Mouse (Mus musculus) heart, embryonic 10.5 days (tissue): ENCODE data around the gene Rimbp3. TPM values are rescaled to one million over a fixed set of nuclear protein-coding genes. Genes with fewer than 3 reads are reported as not detected.
"Not testable (repeated sequence)": the region's sequence is repeated elsewhere in the genome, so short reads cannot be mapped to it uniquely, and the experiment has no call there.

Source experiments
- DNase-seq: peaks from one replicate; pipeline ENCODE4 v3.0.0-alpha.2; 2017; ENCODE audit warnings: low spot score
- H3K27ac ChIP-seq: fragments of 300-500 bp; sonication (generic); 2 replicates; pipeline ENCODE4 v1.5.1; 2016; ENCODE audit warnings: mild to moderate bottlenecking
- H3K27me3 ChIP-seq: fragments of 300-500 bp; sonication (generic); 2 replicates; pipeline ENCODE4 v1.6.1; 2016; ENCODE audit warnings: mild to moderate bottlenecking; ENCODE audit not compliant: poor library complexity, insufficient read depth, severe bottlenecking
- H3K36me3 ChIP-seq: fragments of 300-500 bp; sonication (generic); 2 replicates; pipeline ENCODE4 v1.6.1; 2016; ENCODE audit warnings: mild to moderate bottlenecking, moderate library complexity
- H3K4me1 ChIP-seq: fragments of 300-500 bp; sonication (generic); 2 replicates; pipeline ENCODE4 v1.6.1; 2016; ENCODE audit warnings: mild to moderate bottlenecking
- H3K4me3 ChIP-seq: fragments of 300-500 bp; sonication (generic); 2 replicates; pipeline ENCODE4 v1.5.1; 2016; ENCODE audit warnings: mild to moderate bottlenecking, moderate library complexity
- H3K9me3 ChIP-seq: fragments of 300-500 bp; sonication (generic); 2 replicates; pipeline ENCODE4 v1.6.1; 2016; ENCODE audit warnings: mild to moderate bottlenecking, moderate library complexity
- WGBS: fragments of 180-500 bp; shearing (Covaris S2); methylation state at CpG from one replicate; pipeline ENCODE4 v1.1.7; 2016; 5-methylcytosine and 5-hydroxymethylcytosine counted together
- polyA plus RNA-seq: library from polyadenylated mRNA; unstranded; fragments of >200 nt; fragmentation: Nextera tagmentation; extraction: Ambion mirVana; gene quantifications from 2 replicates; pipeline ENCODE4 v1.2.1, GENCODE M21; 2016

Rimbp3 gene
- 0.28 and 0.49 TPM in 2 replicates for polyA plus RNA-seq

DNA sequence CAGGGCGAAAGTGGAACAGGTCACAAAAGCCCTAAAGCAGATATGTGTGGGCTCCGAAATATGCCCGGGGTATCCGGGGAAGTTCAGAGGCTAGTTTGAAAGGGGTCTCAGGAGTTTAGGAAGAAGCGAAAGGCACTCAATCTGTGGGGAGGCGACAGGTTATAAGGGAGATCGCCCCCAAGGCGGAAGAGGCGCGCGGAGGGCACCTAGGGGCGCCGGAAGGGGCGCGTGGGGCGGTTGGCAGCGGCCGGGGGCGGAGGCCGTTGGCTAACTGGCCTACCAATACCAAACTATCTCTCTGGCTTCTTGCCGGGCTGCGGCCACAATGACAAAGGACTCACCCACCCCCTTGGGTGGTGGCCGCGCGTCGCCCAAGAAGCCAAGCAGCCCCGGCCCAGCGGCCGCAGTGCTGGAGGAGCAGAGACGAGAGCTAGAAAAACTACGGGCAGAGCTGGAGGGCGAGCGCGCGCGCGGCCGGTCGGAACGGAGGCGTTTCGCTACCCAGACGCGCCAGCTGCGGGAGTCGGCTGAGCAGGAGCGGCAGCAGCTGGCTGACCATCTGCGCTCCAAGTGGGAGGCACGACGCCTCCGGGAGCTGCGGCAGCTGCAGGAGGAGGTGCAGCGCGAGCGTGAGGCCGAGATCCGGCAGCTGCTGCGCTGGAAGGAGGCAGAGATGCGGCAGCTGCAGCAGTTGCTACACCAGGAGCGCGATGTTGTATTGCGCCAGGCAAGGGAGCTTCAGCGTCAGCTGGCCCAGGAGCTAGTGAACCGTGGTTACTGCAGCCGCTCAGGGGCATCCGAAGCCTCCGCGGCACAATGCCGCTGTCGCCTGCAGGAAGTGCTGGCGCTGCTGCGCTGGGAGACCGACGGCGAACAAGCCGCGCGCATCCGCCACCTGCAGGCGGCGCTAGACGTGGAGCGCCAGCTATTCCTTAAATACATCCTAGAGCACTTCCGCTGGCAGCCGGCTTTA, at the start of gene Rimbp3:
Gene Rimbp3, plus strand, starts transcription at position 215 of the 973 bp plus-strand sequence.
- peak within 1 kb of the TSS; percentile 81 for H3K27ac ChIP-seq
- WGBS = under 1% methylated on average over 85 of the region's 85 CpGs
- peaks cover 48% of the 10 kb centered on the region for H3K27me3 ChIP-seq
- no peaks in the 10 kb centered on the region for H3K9me3 ChIP-seq
- peak; percentile 91 for DNase-seq
- H3K4me1 ChIP-seq = peaks cover 26% of the 10 kb centered on the region
- H3K4me3 ChIP-seq = peak within 1 kb of the TSS; percentile 79
- no peaks in the 10 kb centered on the region for H3K36me3 ChIP-seq

- peaks cover 58% of the 10 kb centered on the region for H3K36me3 ChIP-seq
- H3K4me3 ChIP-seq, H3K4me1 ChIP-seq, H3K9me3 ChIP-seq, H3K27ac ChIP-seq, H3K27me3 ChIP-seq: not testable (repeated sequence)
- peak; percentile 4 for DNase-seq
- WGBS = 82% methylated on average over 1 of the region's 1 CpGs
Measured at GRCm38 (mm10) chr16:17165478-17165877, 42.9 kb upstream of the Rimbp3 start.

- Histone ChIP-seq H3K27me3 (no peaks in the 10 kb centered on the region), H3K27ac (no peak overlapping the region), H3K4me3 (no peak overlapping the region), H3K4me1 (no peaks in the 10 kb centered on the region), H3K9me3 (no peaks in the 10 kb centered on the region), H3K36me3 (peaks cover 66% of the 10 kb centered on the region)
- DNase-seq = no peak
Measured at GRCm38 (mm10) chr16:17167179-17167578, 41.2 kb upstream of the Rimbp3 start.

DNA sequence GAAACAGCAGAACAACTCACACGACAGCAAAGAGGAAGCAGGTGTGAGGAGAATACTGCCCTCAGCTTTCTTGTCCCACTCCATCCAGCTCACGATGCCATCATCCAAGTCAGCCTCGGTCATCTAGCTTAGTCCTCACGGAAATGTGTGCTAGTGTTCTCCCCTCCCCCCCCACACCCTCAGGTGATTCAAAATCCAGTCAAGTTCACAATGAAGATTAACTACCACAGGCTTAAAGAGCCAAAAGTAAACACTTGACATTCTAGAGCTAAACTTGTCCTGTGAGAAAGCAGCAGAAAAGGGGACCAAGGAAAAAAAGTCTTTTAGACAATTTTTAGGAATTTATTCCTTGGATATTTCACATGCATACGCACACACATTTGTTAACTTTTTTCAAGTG, 40.4 kb upstream of the Rimbp3 start:
- WGBS = 91% methylated on average over 5 of the region's 5 CpGs
- Histone ChIP-seq H3K4me3 (no peak overlapping the region), H3K27me3 (no peaks in the 10 kb centered on the region), H3K27ac (no peak overlapping the region), H3K36me3 (peaks cover 71% of the 10 kb centered on the region), H3K4me1 (no peaks in the 10 kb centered on the region), H3K9me3 (no peaks in the 10 kb centered on the region)
- DNase-seq = no peak

- WGBS = 68% methylated on average over 2 of the region's 2 CpGs
- Histone ChIP-seq H3K4me1 (peaks cover 5% of the 10 kb centered on the region), H3K36me3 (peaks cover 62% of the 10 kb centered on the region), H3K9me3 (no peaks in the 10 kb centered on the region), H3K4me3 (no peak overlapping the region), H3K27me3 (no peaks in the 10 kb centered on the region), H3K27ac (no peak overlapping the region)
- DNase-seq = no peak
Measured at GRCm38 (mm10) chr16:17175765-17176164, 32.6 kb upstream of the Rimbp3 start.

GRCm38 (mm10) chr16:17177623-17178170, 30.7 kb upstream of the Rimbp3 start:
- no peaks in the 10 kb centered on the region for H3K9me3 ChIP-seq
- H3K4me1 ChIP-seq = peaks cover 15% of the 10 kb centered on the region
- peaks cover 48% of the 10 kb centered on the region for H3K36me3 ChIP-seq
- DNase-seq = no peak
- WGBS = 89% methylated on average over 1 of the region's 1 CpGs
- no peak overlapping the region for H3K27ac ChIP-seq
- H3K27me3 ChIP-seq = no peaks in the 10 kb centered on the region
- no peak overlapping the region for H3K4me3 ChIP-seq

DNA sequence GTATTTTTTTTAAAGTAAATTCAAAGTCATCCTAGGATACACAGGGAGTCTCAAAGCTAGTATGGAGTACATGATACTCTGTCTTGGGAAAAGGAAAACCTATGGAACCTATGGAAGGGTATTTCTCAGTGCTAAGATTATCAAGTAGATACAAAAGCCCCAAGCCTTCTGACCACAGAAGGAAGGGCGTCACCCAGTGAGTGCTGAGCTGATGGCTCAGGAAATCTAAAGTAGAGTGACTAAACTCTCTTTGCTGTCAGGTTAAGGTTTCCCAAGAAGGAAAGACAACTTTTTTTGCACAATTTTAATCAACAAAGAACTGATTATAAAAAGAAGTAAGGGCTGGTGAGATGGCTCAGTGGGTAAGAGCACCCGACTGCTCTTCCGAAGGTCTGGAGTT, 28.7 kb upstream of the Rimbp3 start:
- no peak for DNase-seq
- Histone ChIP-seq H3K9me3 (no peaks in the 10 kb centered on the region), H3K4me1 (peaks cover 15% of the 10 kb centered on the region), H3K36me3 (peaks cover 33% of the 10 kb centered on the region), H3K27me3 (no peaks in the 10 kb centered on the region), H3K27ac (no peak overlapping the region), H3K4me3 (no peak overlapping the region)
- 91% methylated on average over 3 of the region's 3 CpGs for WGBS

- no peak for DNase-seq
- H3K4me1 ChIP-seq = peaks cover 15% of the 10 kb centered on the region
- no peak overlapping the region for H3K27ac ChIP-seq
- H3K27me3 ChIP-seq = no peaks in the 10 kb centered on the region
- peaks cover 34% of the 10 kb centered on the region for H3K36me3 ChIP-seq
- no peaks in the 10 kb centered on the region for H3K9me3 ChIP-seq
- WGBS = 70% methylated on average over 4 of the region's 4 CpGs
- H3K4me3 ChIP-seq = no peak overlapping the region
Measured at GRCm38 (mm10) chr16:17181382-17181781, 27.0 kb upstream of the Rimbp3 start.

GRCm38 (mm10) chr16:17182136-17182535, 26.3 kb upstream of the Rimbp3 start:
- H3K27ac ChIP-seq = no peak overlapping the region

DNA sequence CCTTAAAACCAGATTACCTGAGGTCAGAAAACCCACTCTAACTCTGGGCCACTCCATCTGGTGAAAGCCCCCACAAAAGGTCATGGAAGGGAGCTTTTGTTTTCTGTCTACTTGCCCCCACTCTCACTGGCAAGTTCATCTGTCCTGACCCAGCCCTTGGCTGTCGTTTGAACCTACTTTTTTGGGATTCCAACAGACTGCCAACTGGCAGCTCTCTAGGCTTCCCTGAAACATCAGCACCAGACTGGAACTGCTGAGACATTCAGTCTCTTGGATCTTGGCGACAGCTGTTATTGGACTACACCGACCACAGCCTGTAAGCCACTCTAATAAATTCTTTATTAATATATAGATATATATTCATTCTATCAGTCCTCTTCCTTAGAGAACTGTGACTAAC, 25.4 kb upstream of the Rimbp3 start:
- Histone ChIP-seq H3K27me3 (no peaks in the 10 kb centered on the region), H3K36me3 (peaks cover 37% of the 10 kb centered on the region), H3K4me1 (peaks cover 11% of the 10 kb centered on the region), H3K4me3 (no peak overlapping the region), H3K27ac (no peak overlapping the region), H3K9me3 (no peaks in the 10 kb centered on the region)
- WGBS = 88% methylated on average over 3 of the region's 3 CpGs
- no peak for DNase-seq

More at GRCm38 (mm10) chr16:17182136-17182535, 26.3 kb upstream of the Rimbp3 start:
- H3K4me3 ChIP-seq = no peak overlapping the region
- H3K4me1 ChIP-seq = peaks cover 11% of the 10 kb centered on the region
- no peaks in the 10 kb centered on the region for H3K9me3 ChIP-seq
- no peak for DNase-seq
- H3K27me3 ChIP-seq = no peaks in the 10 kb centered on the region
- 80% methylated on average over 2 of the region's 2 CpGs for WGBS
- peaks cover 36% of the 10 kb centered on the region for H3K36me3 ChIP-seq

DNA sequence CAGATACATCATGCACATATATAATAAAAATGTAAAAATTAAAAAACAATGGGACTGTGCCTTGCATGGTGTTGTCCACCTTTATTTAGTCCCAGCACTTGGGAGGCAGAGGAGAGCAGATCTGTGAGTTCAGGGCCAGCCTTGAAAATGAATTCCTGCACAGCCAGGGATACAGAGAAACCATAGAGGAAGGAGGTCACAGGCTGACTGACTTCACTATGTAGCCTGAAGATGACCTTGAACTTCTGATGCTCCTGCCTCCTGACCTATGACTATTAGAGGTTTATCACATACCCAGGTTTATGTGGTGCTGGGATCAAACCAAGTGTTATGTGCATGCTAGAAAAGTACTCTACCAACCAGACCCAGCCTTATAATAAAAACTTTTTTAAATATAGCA, 22.9 kb upstream of the Rimbp3 start:
- no peaks in the 10 kb centered on the region for H3K27me3 ChIP-seq
- H3K36me3 ChIP-seq = peaks cover 37% of the 10 kb centered on the region
- no peak for DNase-seq
- peaks cover 11% of the 10 kb centered on the region for H3K4me1 ChIP-seq
- no peaks in the 10 kb centered on the region for H3K9me3 ChIP-seq
- no peak overlapping the region for H3K4me3 ChIP-seq
- H3K27ac ChIP-seq = no peak overlapping the region

- WGBS = 92% methylated on average over 4 of the region's 4 CpGs
- no peak for DNase-seq
- peaks cover 37% of the 10 kb centered on the region for H3K36me3 ChIP-seq
Measured at GRCm38 (mm10) chr16:17193823-17194222, 14.6 kb upstream of the Rimbp3 start.

More at GRCm38 (mm10) chr16:17193823-17194222, 14.6 kb upstream of the Rimbp3 start:
- Histone ChIP-seq H3K4me3 (no peak overlapping the region), H3K27me3 (no peaks in the 10 kb centered on the region), H3K27ac (no peak overlapping the region), H3K4me1 (no peaks in the 10 kb centered on the region), H3K9me3 (no peaks in the 10 kb centered on the region)
